Mouse (Mus musculus) cortical plate, adult 2 months (tissue): ENCODE measurements around the gene Kctd2. TPM values are rescaled to one million over a fixed set of nuclear protein-coding genes. Genes with fewer than 3 reads are reported as not detected.
A peak's percentile ranks its signal among the peaks of the same experiment; 100 is the strongest.

Experiments used
- H3K27ac ChIP-seq: fragments of 200-500 bp; 2 replicates; pipeline ENCODE4 v1.5.1; 2012; ENCODE audit warnings: low read length, control low read depth, inconsistent platforms; ENCODE audit not compliant: insufficient read depth
- H3K4me1 ChIP-seq: fragments of 200-500 bp; 2 replicates; pipeline ENCODE4 v1.6.1; 2011; ENCODE audit warnings: low read length; ENCODE audit not compliant: control insufficient read depth, insufficient read depth
- H3K4me3 ChIP-seq: fragments of 200-500 bp; 2 replicates; pipeline ENCODE4 v1.5.1; 2011; ENCODE audit warnings: mild to moderate bottlenecking, low read length, control low read depth; ENCODE audit not compliant: insufficient read depth
- CTCF ChIP-seq: fragments of 200-500 bp; IDR thresholded peaks from 2 replicates; pipeline ENCODE4 v1.5.1; 2011; ENCODE audit warnings: mild to moderate bottlenecking, control low read depth, low read length; ENCODE audit not compliant: insufficient read depth; ENCODE audit errors: extremely low read depth
- POLR2A ChIP-seq: fragments of 200-500 bp; IDR thresholded peaks from 2 replicates; pipeline ENCODE4 v1.6.1; 2011; ENCODE audit warnings: mild to moderate bottlenecking, low read length, control low read depth; ENCODE audit not compliant: insufficient read depth; ENCODE audit errors: extremely low read depth
- polyA plus RNA-seq: library from polyadenylated mRNA; depleted of rRNA; stranded (reverse); fragments of >200 nt; gene quantifications from 2 replicates; pipeline ENCODE4 v1.2.3, GENCODE M21; 2012

The Kctd2 gene
- polyA plus RNA-seq, 1 experiment: 75.0 TPM

GRCm38 (mm10) chr11:115398085-115398484 lies 21.8 kb upstream of the Kctd2 start:
- Histone ChIP-seq H3K4me1 (no peaks in the 10 kb centered on the region), H3K4me3 (no peak overlapping the region), H3K27ac (no peak overlapping the region)
- TF ChIP-seq CTCF (no peak), POLR2A (no peak)

GRCm38 (mm10) chr11:115400126-115400525 lies 19.8 kb upstream of the Kctd2 start:
- Histone ChIP-seq H3K4me1 (peaks cover under 1% of the 10 kb centered on the region; the same call in 1 of the 2 replicates), H3K27ac (peak overlapping the region; percentile 47; the same call in 1 of the 2 replicates), H3K4me3 (peak overlapping the region; percentile 23)
- TF ChIP-seq POLR2A: no peak
- no peak for TF ChIP-seq CTCF

- peak overlapping the region; percentile 68 for H3K27ac ChIP-seq
- peak overlapping the region; percentile 23 for H3K4me3 ChIP-seq
- no peak for TF ChIP-seq CTCF
- no peak for TF ChIP-seq POLR2A
- peaks cover 2% of the 10 kb centered on the region; the same call in 1 of the 2 replicates for H3K4me1 ChIP-seq
Observed at GRCm38 (mm10) chr11:115400630-115401391, 19.1 kb upstream of the Kctd2 start.

- Histone ChIP-seq H3K4me3 (peak within 1 kb of the TSS; percentile 66), H3K4me1 (peaks cover 2% of the 10 kb centered on the region; the same call in 1 of the 2 replicates), H3K27ac (peak within 1 kb of the TSS; percentile 95)
- no peak for TF ChIP-seq CTCF
- peak; percentile 49; the same call in 1 of the 2 replicates for TF ChIP-seq POLR2A
Observed at GRCm38 (mm10) chr11:115403338-115404124, 16.4 kb upstream of the Kctd2 start, which contains the start of gene Mrpl58. Gene Mrpl58, plus strand, starts transcription at chr11:115403752.

GRCm38 (mm10) chr11:115405723-115406122 lies 14.2 kb upstream of the Kctd2 start:
- H3K4me3 ChIP-seq: no peak overlapping the region
- peaks cover 2% of the 10 kb centered on the region; the same call in 1 of the 2 replicates for H3K4me1 ChIP-seq
- TF ChIP-seq POLR2A (no peak), CTCF (no peak)

GRCm38 (mm10) chr11:115406858-115407401 lies 13.0 kb upstream of the Kctd2 start:
- TF ChIP-seq POLR2A (no peak), CTCF (no peak)
- Histone ChIP-seq H3K4me3 (no peak overlapping the region), H3K4me1 (peaks cover 2% of the 10 kb centered on the region; the same call in 1 of the 2 replicates), H3K27ac (no peak overlapping the region)

More at GRCm38 (mm10) chr11:115405723-115406122, 14.2 kb upstream of the Kctd2 start:
- no peak overlapping the region for H3K27ac ChIP-seq

GRCm38 (mm10) chr11:115408266-115408920 lies 11.5 kb upstream of the Kctd2 start:
- Histone ChIP-seq H3K27ac (no peak overlapping the region), H3K4me1 (peaks cover 2% of the 10 kb centered on the region; the same call in 1 of the 2 replicates), H3K4me3 (no peak overlapping the region)
- TF ChIP-seq CTCF: 0 out of 2 replicates have a peak, but pooled peaks have one; percentile 13
- no peak for TF ChIP-seq POLR2A

GRCm38 (mm10) chr11:115409556-115409955 lies 10.4 kb upstream of the Kctd2 start:
- Histone ChIP-seq H3K4me1 (peaks cover 2% of the 10 kb centered on the region; the same call in 1 of the 2 replicates), H3K4me3 (no peak overlapping the region), H3K27ac (no peak overlapping the region)
- no peak for TF ChIP-seq POLR2A
- no peak for TF ChIP-seq CTCF
